Mouse (Mus musculus): ENCODE data around the gene Abca13.
"Not testable (repeated sequence)": the region's sequence is repeated elsewhere in the genome, so short reads cannot be mapped to it uniquely, and the experiment has no call there.

Abca13 gene

GRCm38 (mm10) chr11:9191555-9192131, at the start of gene Abca13:
TSS of gene Abca13 (plus strand) at chr11:9191942.
- DNase-seq: no peak

- DNase-seq: no peak
These were observed 46.6 kb upstream of the Abca13 start for GRCm38 (mm10) chr11:9145113-9145512.

DNA sequence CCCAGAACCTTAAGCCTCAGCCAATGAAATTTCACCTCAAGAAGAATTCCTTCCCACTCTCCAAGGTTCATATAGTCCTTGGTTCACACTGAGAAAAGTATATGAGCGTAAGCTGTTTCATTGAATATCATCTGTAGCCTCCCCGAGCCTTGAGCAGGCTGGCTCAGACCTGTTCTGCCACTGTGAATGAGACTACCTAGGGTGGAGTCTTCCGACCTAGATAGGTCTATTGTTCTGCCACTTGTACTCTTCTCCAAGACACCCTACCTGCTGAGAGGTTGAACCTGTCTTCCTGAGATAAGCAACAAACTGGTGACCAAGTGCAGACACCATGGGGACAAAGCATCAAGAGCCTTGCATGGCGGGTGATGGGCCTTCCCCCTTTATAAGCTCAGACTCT, 45.6 kb upstream of the Abca13 start:
- DNase-seq: no peak

GRCm38 (mm10) chr11:9146683-9147082, 45.1 kb upstream of the Abca13 start:
- no peak for DNase-seq

GRCm38 (mm10) chr11:9148206-9148605, 43.5 kb upstream of the Abca13 start:
- no peak for DNase-seq

GRCm38 (mm10) chr11:9150403-9150802, 41.3 kb upstream of the Abca13 start:
- DNase-seq: not testable (repeated sequence)

GRCm38 (mm10) chr11:9159953-9160352, 31.8 kb upstream of the Abca13 start:
- DNase-seq: no peak

GRCm38 (mm10) chr11:9167331-9167730, 24.4 kb upstream of the Abca13 start:
- no peak for DNase-seq

DNA sequence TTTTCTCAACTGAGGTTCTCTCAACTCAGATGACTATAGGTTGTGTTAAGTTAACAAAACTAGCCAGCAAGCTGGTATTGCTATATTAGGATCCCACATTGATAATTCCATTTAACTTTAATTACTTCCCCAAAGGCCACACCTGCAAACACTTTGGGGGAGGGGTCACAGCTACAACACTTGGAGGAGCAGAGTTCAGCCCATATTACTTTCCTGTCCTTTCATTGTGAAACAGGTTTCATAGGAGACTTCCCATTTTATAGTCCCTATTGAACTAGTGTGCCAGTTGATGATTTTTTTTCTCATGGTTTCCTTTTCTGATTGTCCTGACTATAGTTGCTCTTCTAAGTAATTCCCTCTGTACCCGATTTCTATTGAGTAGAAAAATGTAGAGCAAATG, 10.3 kb upstream of the Abca13 start:
- DNase-seq: no peak

DNA sequence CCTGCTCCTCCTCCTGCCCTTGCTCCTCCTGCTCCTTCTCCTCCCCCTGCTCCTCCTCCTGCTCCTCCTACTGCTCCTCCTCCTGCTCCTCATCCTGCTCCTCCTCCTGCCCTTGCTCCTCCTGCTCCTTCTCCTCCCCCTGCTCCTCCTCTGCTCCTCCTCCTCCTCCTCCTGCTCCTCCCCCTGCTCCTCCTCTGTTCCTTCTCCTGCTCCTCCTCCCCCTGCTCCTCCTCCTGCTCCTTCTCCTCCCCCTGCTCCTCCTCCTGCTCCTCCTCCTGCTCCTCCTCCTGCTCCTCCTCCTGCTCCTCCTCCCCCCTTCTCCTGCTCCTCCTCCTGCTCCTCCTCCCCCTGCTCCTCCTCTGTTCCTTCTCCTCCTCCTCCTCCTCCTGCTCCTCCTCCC, 2.3 kb upstream of the Abca13 start:
- DNase-seq: not testable (repeated sequence)

- DNase-seq: no peak
These were observed 779 bp upstream of the Abca13 start for GRCm38 (mm10) chr11:9190772-9191554.

DNA sequence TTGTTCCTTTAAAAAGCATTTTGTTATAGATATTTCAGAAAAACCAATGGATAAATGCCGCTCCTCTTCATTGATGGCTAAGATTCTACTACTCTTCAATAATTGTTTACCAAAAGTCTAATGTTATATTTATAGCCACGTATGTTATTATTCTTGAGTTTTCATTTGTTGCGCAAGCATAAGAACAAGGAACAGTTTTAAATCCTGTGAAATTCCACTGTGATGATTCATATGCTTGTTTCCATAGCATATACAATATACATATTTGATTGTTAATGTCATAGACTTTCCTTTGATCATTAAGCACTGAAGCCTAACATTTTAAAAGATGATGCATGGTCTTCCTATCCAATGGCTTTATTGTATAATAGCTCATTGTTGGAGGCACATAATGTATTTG, 3.1 kb downstream of the Abca13 start:
- DNase-seq: no peak

DNA sequence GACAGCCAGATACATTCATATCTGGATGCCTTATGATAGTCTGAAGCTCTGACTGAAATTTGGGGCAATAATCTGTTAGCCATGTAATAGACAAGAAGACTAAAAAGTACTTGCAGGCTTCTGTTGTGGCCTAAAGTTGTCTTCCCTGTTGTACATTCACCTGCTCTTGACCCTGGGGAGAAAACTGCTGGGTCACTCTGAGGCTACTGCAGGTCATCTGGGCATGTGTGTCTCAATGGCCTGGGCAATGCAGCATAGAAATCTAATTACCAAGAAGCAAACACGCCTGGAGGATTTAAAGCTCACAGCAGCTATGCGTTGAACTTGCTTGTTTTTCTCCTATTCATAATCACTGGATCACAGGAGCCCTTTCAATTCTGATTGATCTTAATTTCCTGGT, 8.1 kb downstream of the Abca13 start:
- DNase-seq: no peak

GRCm38 (mm10) chr11:9210707-9211106, 19.0 kb downstream of the Abca13 start:
- DNase-seq: no peak

- peak; percentile 70 for DNase-seq
These were observed 21.8 kb downstream of the Abca13 start for GRCm38 (mm10) chr11:9213580-9213979.

DNA sequence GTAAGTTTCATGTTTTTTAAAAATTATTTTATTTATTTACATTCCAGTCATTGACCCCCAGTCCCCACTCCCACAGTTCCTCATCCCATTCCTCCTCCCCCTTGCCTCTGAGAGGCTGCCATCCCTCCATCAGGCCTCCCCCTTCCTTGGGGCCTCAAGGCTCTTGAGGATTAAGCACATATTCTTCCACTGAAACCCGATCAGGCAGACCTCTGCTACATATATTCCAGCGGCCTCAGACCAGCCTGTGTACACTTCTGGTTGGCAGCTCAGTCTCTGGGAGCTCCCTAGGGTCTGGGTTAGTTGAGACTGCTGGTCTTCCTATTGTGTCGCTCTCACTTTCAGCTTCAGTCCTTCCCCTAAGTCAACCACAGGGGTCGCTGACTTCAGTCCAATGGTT, 24.5 kb downstream of the Abca13 start:
- no peak for DNase-seq

GRCm38 (mm10) chr11:9220501-9220900, 28.8 kb downstream of the Abca13 start:
- no peak for DNase-seq

DNA sequence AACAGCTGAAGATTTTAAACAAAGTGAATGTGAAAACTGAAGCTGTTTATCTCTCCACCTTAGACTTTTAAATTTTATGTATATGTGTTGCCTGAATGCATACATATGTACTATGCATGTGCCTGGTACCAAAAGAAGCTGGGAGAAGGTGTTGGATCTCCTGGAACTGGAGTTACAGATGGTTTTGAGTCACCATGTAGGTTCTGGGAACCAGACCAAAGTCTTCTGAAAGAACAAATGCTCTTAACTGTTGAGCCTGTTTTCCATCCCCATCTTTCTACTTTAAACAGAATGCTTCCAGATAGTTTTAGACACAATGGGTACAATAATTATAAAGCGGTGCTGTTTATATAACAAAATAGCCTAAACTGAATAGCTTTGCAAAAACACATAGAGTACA, 29.9 kb downstream of the Abca13 start:
- DNase-seq: no peak

DNA sequence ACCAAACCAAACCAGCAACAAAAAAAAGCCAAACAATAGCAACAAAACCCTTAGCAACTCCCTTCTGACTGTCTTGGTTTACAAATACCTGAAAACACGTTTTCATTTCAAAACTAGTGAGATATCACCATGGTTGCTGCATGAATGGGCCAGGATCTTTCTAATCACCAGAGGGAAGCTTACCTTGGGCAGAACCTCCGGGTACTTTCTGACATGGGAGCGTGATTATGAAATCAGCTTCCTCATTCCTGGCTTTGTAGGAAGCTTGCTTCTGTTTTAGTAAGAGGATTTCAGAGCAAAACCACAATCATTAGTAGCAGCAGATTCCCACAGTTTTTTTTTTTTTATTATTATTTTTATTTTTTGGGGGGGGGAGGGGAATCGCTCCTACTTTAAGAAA, 34.7 kb downstream of the Abca13 start:
- no peak for DNase-seq

- DNase-seq: not testable (repeated sequence)
These were observed 57.9 kb downstream of the Abca13 start for GRCm38 (mm10) chr11:9249627-9250026.

DNA sequence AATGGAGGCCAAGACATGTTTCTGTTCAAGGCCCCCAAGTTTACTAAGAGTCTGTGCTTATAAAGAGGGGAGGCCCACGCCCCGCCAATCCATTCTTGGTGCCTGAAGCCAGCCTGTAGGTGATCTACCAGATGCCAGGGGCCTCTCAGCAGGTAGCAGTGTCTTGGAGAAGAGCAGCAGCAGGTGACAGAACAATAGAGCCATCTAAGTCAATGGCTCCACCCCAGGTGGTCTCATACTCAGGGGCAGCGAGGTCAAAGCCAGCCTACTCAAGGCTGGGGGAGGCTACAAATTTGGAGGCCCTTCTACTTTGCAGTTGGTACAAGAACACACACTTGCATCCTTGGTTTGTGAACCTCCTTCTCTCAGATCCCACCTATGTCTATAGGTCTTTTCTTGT, 71.3 kb downstream of the Abca13 start:
- not testable (repeated sequence) for DNase-seq

DNA sequence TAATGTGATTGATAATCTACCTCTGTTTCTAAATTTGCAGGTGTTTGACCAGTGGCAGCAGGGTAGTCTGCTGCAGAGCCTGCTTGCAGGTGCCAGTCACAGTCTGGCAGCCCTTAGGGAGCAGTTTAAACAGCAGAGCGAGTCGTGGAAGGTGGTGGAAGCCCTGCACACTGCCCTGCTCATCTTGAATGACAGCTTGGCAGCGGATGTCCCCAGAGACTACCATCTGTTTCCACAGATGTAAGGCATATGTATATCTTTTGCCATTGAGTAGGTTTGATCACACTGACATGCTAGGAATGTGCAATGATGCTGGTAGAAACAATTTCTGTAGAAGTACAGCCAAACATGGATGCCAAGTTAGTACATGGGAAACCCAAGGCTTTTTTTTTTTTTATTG, 77.3 kb downstream of the Abca13 start:
- no peak for DNase-seq

- DNase-seq: no peak
These were observed 93.5 kb downstream of the Abca13 start for GRCm38 (mm10) chr11:9285204-9285603.

- no peak for DNase-seq
These were observed 94.0 kb downstream of the Abca13 start for GRCm38 (mm10) chr11:9285759-9286158.

DNA sequence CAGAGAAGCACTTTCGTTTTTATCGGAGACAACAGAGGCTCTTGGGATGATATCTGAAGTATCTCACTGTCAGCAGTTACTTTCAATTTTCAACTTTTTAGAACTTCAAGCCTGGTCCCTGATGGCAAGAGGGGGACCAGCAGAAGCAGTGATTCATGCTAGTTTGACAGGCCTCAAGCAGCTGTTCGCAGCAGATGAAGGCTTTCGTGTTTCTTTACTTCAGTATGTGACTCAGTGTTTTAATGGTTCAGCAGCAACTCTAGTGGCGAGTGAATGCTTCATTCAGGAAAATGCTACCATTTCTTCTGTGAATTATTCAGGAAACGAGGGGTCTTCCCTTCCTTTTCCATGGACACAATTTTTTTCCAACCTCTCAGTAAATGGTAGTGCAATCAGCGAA, 99.4 kb downstream of the Abca13 start:
- DNase-seq: no peak

All from cerebellum, adult 11-12 months (tissue).